In the genomic region with DNA sequence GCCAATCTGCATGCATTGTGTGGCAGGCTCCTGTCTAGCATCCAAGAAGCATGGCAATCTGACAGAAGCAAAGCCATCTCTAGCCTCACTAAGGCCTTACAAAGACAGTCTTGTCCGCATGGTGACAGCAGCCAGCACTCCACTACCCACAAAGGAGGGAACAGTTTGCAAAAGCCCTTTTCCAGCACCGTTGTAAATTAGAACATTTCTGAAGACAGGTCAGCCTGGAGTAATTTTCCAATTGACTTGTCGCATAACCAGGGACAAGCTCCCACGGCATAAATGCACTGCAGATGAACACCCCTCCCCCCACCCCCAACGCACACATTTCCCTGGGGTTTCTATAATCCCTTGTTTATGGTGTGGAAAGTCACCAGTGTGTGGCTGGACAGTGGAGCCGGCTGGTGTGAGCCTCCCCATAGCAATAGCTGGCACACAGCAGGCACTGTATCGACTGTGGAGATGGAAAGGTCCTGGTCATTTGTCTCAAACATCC, we compare ENCODE assay signal across 9 mouse cellular contexts. TPM values are rescaled to one million over a fixed set of nuclear protein-coding genes. Genes with fewer than 3 reads are reported as not detected.
DNase-seq lines count a peak whose midpoint lies in the region; ATAC-seq and TF ChIP-seq lines count a peak whose summit lies in the region.
"Had no signal": no experiment of that assay in that cellular context is flagged by ENCODE, and none has a peak within 500 bp of the region (broad histone marks: within the 10 kb centered on the region; RNA-seq: fewer than 3 reads in every experiment).

No protein-coding gene starts in this region.

- TF ChIP-seq CTCF in heart, adult 2 months (IDR thresholded peaks at IDR 0.05) = no peak

- H3K4me1 ChIP-seq in limb, embryonic 11.5 days (ENCODE audit: control insufficient read depth, insufficient read depth, low read length) = no peaks in the 10 kb centered on the region
- peaks cover 8% of the 10 kb centered on the region for H3K4me1 ChIP-seq in limb, embryonic 10.5 days
- peaks cover 4% of the 10 kb centered on the region for H3K4me1 ChIP-seq in hindbrain, embryonic 16.5 days (ENCODE audit: control insufficient read depth, insufficient read depth, low read depth, low read length)
- H3K4me1 ChIP-seq in midbrain, embryonic 11.5 days (ENCODE audit: control insufficient read depth, insufficient read depth, low read length) = peaks cover 8% of the 10 kb centered on the region
- no peaks in the 10 kb centered on the region for H3K4me1 ChIP-seq in heart, adult 2 months (ENCODE audit: control insufficient read depth, insufficient read depth, low read length)

- no peak overlapping the region for H3K9ac ChIP-seq in limb, embryonic 11.5 days (ENCODE audit: low read length)
- H3K9ac ChIP-seq in hindbrain, embryonic 16.5 days (ENCODE audit: low read depth, low read length) = no peak overlapping the region
- peak overlapping the region; percentile 1; the same call in 1 of the 2 replicates for H3K9ac ChIP-seq in midbrain, embryonic 11.5 days (ENCODE audit: low read length)
- H3K9ac ChIP-seq in heart, adult 2 months (ENCODE audit: low read depth, low read length) = no peak overlapping the region

- no peak for TF ChIP-seq POLR2A in heart, adult 2 months (IDR thresholded peaks at IDR 0.05; ENCODE audit: insufficient read depth, low read depth, low read length)

- no peaks in the 10 kb centered on the region for H3K27me3 ChIP-seq in limb, embryonic 11.5 days (ENCODE audit: control insufficient read depth, insufficient read depth, low read length)
- no peaks in the 10 kb centered on the region for H3K27me3 ChIP-seq in limb, embryonic 10.5 days (ENCODE audit: low read depth, poor library complexity, severe bottlenecking)
- H3K27me3 ChIP-seq in hindbrain, embryonic 16.5 days (replicated peaks; ENCODE audit: control insufficient read depth, insufficient read depth, low read length) = no peaks in the 10 kb centered on the region
- H3K27me3 ChIP-seq in midbrain, embryonic 11.5 days (ENCODE audit: control insufficient read depth, insufficient read depth, low read length) = no peaks in the 10 kb centered on the region
- no peaks in the 10 kb centered on the region for H3K27me3 ChIP-seq in heart, adult 2 months (ENCODE audit: control insufficient read depth, insufficient read depth, low read length)

- WGBS in limb, embryonic 11.5 days = 42% methylated on average over 7 of the region's 7 CpGs
- WGBS in limb, embryonic 10.5 days = 54% methylated on average over 7 of the region's 7 CpGs
- 13% methylated on average over 7 of the region's 7 CpGs for WGBS in hindbrain, embryonic 16.5 days
- WGBS in midbrain, embryonic 11.5 days = 39% methylated on average over 7 of the region's 7 CpGs
- 75% methylated on average over 7 of the region's 7 CpGs for WGBS in heart, adult 2 months

- no peaks in the 10 kb centered on the region for H3K36me3 ChIP-seq in limb, embryonic 11.5 days (ENCODE audit: control insufficient read depth, insufficient read depth, low read length)
- no peaks in the 10 kb centered on the region for H3K36me3 ChIP-seq in limb, embryonic 10.5 days
- no peaks in the 10 kb centered on the region for H3K36me3 ChIP-seq in hindbrain, embryonic 16.5 days (ENCODE audit: control insufficient read depth, insufficient read depth, low read length)
- H3K36me3 ChIP-seq in midbrain, embryonic 11.5 days (ENCODE audit: control insufficient read depth, insufficient read depth, low read length) = no peaks in the 10 kb centered on the region
- no peaks in the 10 kb centered on the region for H3K36me3 ChIP-seq in heart, adult 2 months (ENCODE audit: control insufficient read depth, insufficient read depth, low read length)

- intact Hi-C loops in heart, adult 2 months (cut with DNase I) = no loop called here

- H3K79me2 ChIP-seq in heart, adult 2 months (replicated peaks; ENCODE audit: control insufficient read depth, insufficient read depth, low read length) = no peaks in the 10 kb centered on the region

- H3K27ac ChIP-seq in limb, embryonic 11.5 days (replicated peaks; ENCODE audit: low read depth, low read length) = no peak overlapping the region
- no peak overlapping the region for H3K27ac ChIP-seq in limb, embryonic 10.5 days
- H3K27ac ChIP-seq in hindbrain, embryonic 16.5 days (ENCODE audit: low read depth, low read length) = peak overlapping the region; percentile 61
- H3K27ac ChIP-seq in midbrain, embryonic 11.5 days (ENCODE audit: low read depth, low read length) = peak overlapping the region; percentile 8; the same call in 1 of the 2 replicates
- no peak overlapping the region for H3K27ac ChIP-seq in heart, adult 2 months

- H3K4me3 ChIP-seq in limb, embryonic 11.5 days (ENCODE audit: low read depth, low read length) = no peak overlapping the region
- H3K4me3 ChIP-seq in limb, embryonic 10.5 days = no peak overlapping the region
- no peak overlapping the region for H3K4me3 ChIP-seq in hindbrain, embryonic 16.5 days (ENCODE audit: low read length)
- no peak overlapping the region for H3K4me3 ChIP-seq in midbrain, embryonic 11.5 days (ENCODE audit: low read depth, low read length)
- H3K4me3 ChIP-seq in heart, adult 2 months = no peak overlapping the region

- no peak overlapping the region for H3K4me2 ChIP-seq in limb, embryonic 11.5 days (ENCODE audit: low read depth, severe bottlenecking)
- no peak overlapping the region for H3K4me2 ChIP-seq in hindbrain, embryonic 16.5 days (ENCODE audit: low read length)
- no peak overlapping the region for H3K4me2 ChIP-seq in midbrain, embryonic 11.5 days

- no peak for ATAC-seq in limb, embryonic 11.5 days (ENCODE audit: insufficient number of reproducible peaks, low FRiP score, low TSS enrichment, low read depth)
- peak; percentile 92 for ATAC-seq in hindbrain, embryonic 16.5 days
- peak; percentile 79 for ATAC-seq in midbrain, embryonic 11.5 days (ENCODE audit: low FRiP score)

- H3K9me3 ChIP-seq in limb, embryonic 11.5 days (ENCODE audit: control insufficient read depth, low read length) = no peaks in the 10 kb centered on the region
- H3K9me3 ChIP-seq in limb, embryonic 10.5 days (replicated peaks) = no peaks in the 10 kb centered on the region
- H3K9me3 ChIP-seq in hindbrain, embryonic 16.5 days (ENCODE audit: control insufficient read depth, low read length) = no peaks in the 10 kb centered on the region
- H3K9me3 ChIP-seq in midbrain, embryonic 11.5 days (ENCODE audit: control insufficient read depth, low read length) = no peaks in the 10 kb centered on the region

- DNase-seq in limb, embryonic 11.5 days (ENCODE audit: low spot score) = peak; percentile 23
- no peak for DNase-seq in limb, embryonic 10.5 days (ENCODE audit: low spot score)
- peak; percentile 87 for DNase-seq in midbrain, embryonic 11.5 days (ENCODE audit: low spot score, missing footprints)
- no peak for DNase-seq in ovary, postnatal 36 days (ENCODE audit: low spot score)
- DNase-seq in adipocyte (ENCODE audit: low spot score) = no peak
- DNase-seq in heart, adult 2 months = no peak
- DNase-seq in kidney, postnatal 25 days = no peak

- no peak for TF ChIP-seq EP300 in heart, adult 2 months (IDR thresholded peaks at IDR 0.05; ENCODE audit: insufficient read depth, low read depth, low read length)

RNA-seq across cellular contexts. Expression of a gene that starts 35.0 kb away (rescaled TPM):
- 2.7 and 4.0 TPM in 2 replicates for polyA plus RNA-seq in limb, embryonic 11.5 days (2014; fragmentation: Nextera tagmentation; extraction: Ambion mirVana)
- 0.84 and 1.8 TPM in 2 replicates for polyA plus RNA-seq in limb, embryonic 10.5 days (2016; fragmentation: Nextera tagmentation; extraction: Ambion mirVana)
- 13.1 and 13.9 TPM in 2 replicates for polyA plus RNA-seq in hindbrain, embryonic 16.5 days (2015; fragmentation: Nextera tagmentation; extraction: Ambion mirVana)
- 20.4 and 23.1 TPM in 2 replicates for polyA plus RNA-seq in midbrain, embryonic 11.5 days (2014; fragmentation: Nextera tagmentation; extraction: Ambion mirVana)
- total RNA-seq in heart, adult 2 months (2021) = 1 to 10 TPM; 6.0 to 9.6 TPM
- 2.8 and 3.4 TPM in 2 replicates for polyA plus RNA-seq in heart, adult 2 months (2012; rRNA removed)
- total RNA-seq: CH12.LX had no signal

Comparison
In these comparisons a context has a peak if more than half of its experiments do, and no peak if none do; other contexts are left out.
1. DNase-seq: peak in limb, embryonic 11.5 days (single experiment) and midbrain, embryonic 11.5 days (single experiment); none in limb, embryonic 10.5 days (single experiment), ovary, postnatal 36 days (single experiment), adipocyte (single experiment), heart, adult 2 months (0 of 2) and kidney, postnatal 25 days (0 of 2).
2. H3K27ac ChIP-seq: peak in hindbrain, embryonic 16.5 days (single experiment) and midbrain, embryonic 11.5 days (single experiment); none in limb, embryonic 11.5 days (single experiment), limb, embryonic 10.5 days (single experiment) and heart, adult 2 months (single experiment).